Mouse (Mus musculus) myocyte (in vitro differentiated cells): ENCODE data around the gene Samsn1.

Source experiments
- CEBPB ChIP-seq: IDR thresholded peaks from 2 replicates; pipeline ENCODE4 v1.6.1; 2011; ENCODE audit warnings: mild to moderate bottlenecking, moderate library complexity; ENCODE audit not compliant: poor library complexity, insufficient read depth, severe bottlenecking
- E2F4 ChIP-seq: IDR thresholded peaks from one replicate; pipeline ENCODE4 v1.6.1; 2011; ENCODE audit warnings: mild to moderate bottlenecking, control low read depth, moderate library complexity; ENCODE audit not compliant: insufficient read depth
- MAX ChIP-seq: IDR thresholded peaks from one replicate; pipeline ENCODE4 v1.6.1; 2011; ENCODE audit warnings: low read depth, mild to moderate bottlenecking, control low read depth
- MYOD1 ChIP-seq, 3 experiments: IDR thresholded peaks; one replicate each; pipeline ENCODE4 v1.6.1; 2011; ENCODE audit warnings: control low read depth in 2 of 3, low read depth in 2 of 3, mild to moderate bottlenecking in 2 of 3, moderate library complexity in 1 of 3; ENCODE audit not compliant: insufficient read length in 2 of 3, control insufficient read depth in 1 of 3
- MYOG ChIP-seq, 3 experiments: IDR thresholded peaks; one replicate each; pipeline ENCODE4 v1.6.1; 2011; ENCODE audit warnings: control low read depth in 2 of 3, low read depth in 2 of 3, mild to moderate bottlenecking in 2 of 3; ENCODE audit not compliant: insufficient read length in 2 of 3, control insufficient read depth in 1 of 3, insufficient read depth in 1 of 3
- POLR2A ChIP-seq: IDR thresholded peaks from one replicate; pipeline ENCODE4 v1.6.1; 2011; ENCODE audit warnings: low read depth, mild to moderate bottlenecking, control low read depth, moderate library complexity; ENCODE audit not compliant: insufficient read length
- POLR2AphosphoS2 ChIP-seq: IDR thresholded peaks from one replicate; pipeline ENCODE4 v1.6.1; 2011; ENCODE audit warnings: low read depth, control low read depth; ENCODE audit not compliant: insufficient read length
- REST ChIP-seq: IDR thresholded peaks from one replicate; pipeline ENCODE4 v1.6.1; 2011; ENCODE audit warnings: mild to moderate bottlenecking, control low read depth, moderate library complexity; ENCODE audit not compliant: insufficient read depth, insufficient read length
- SRF ChIP-seq: IDR thresholded peaks from one replicate; pipeline ENCODE4 v1.6.1; 2011; ENCODE audit warnings: low read depth; ENCODE audit not compliant: control insufficient read depth, insufficient read length
- TCF12 ChIP-seq: IDR thresholded peaks from one replicate; pipeline ENCODE4 v1.6.1; 2011; ENCODE audit warnings: mild to moderate bottlenecking, control low read depth; ENCODE audit not compliant: poor library complexity, insufficient read depth, severe bottlenecking
- USF1 ChIP-seq: IDR thresholded peaks from one replicate; pipeline ENCODE4 v1.6.1; 2011; ENCODE audit warnings: low read depth, mild to moderate bottlenecking, control low read depth, moderate library complexity

DNA sequence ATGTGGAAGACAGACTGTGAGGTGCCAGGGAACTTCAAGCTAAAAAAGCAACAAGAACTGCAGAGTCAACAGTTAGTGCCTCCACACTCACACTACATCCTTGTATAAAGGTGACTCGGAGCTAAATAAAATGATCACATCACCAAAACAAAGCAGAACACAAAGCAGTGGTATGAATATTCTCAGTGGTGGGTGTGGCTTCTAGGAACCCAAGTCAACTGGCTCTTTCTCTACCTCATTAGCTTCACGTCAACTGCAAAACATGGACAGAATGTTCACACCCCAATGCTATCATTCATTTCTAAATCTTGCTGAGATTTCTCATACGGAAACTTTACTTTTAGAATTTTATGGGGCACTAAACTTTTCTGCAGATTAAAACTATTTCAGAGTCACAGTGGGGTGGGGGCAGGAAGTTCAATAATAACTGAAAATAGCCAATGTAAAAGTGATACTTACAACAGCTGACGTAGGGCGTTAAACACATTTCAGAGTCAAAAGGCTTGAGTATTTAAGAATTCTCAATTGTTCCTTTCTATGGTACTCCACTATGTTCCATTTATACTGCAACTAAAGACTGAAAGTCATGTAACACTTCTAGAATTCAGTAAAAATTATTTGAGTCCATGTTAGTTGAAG lies 127.7 kb downstream of the Samsn1 start:
- TF ChIP-seq POLR2A = no peak
- no peak for TF ChIP-seq MAX
- no peak for TF ChIP-seq POLR2AphosphoS2
- no peak for TF ChIP-seq CEBPB
- no peak for TF ChIP-seq MYOD1 (IDR thresholded peaks at IDR 0.05; ENCODE audit: control insufficient read depth in 1 of 3, insufficient read length in 2 of 3, low read depth in 2 of 3)
- no peak for TF ChIP-seq USF1
- TF ChIP-seq MYOG (IDR thresholded peaks at IDR 0.05; ENCODE audit: control insufficient read depth in 1 of 3, insufficient read depth in 1 of 3, insufficient read length in 2 of 3, low read depth in 2 of 3) = no peak
- TF ChIP-seq TCF12 = no peak
- TF ChIP-seq REST = no peak
- TF ChIP-seq SRF = no peak
- no peak for TF ChIP-seq E2F4
